Mouse (Mus musculus) limb, embryonic 14.5 days (tissue): ENCODE results near the gene Rpl35. TPM values are rescaled to one million over a fixed set of nuclear protein-coding genes. Genes with fewer than 3 reads are reported as not detected.

Source experiments
- ATAC-seq: fragments of 200-750 bp; cut with Nextera tagmentation; 2 replicates; pipeline ENCODE4 v1.8.0; 2017; ENCODE audit warnings: low read depth, moderate number of reproducible peaks, moderate TSS enrichment; ENCODE audit not compliant: low FRiP score
- DNase-seq: peaks from one replicate; pipeline ENCODE4 v3.0.0-alpha.2; 2015; ENCODE audit warnings: low spot score
- H3K27ac ChIP-seq: fragments of 300-500 bp; sonication (generic); replicated peaks from 2 replicates; pipeline ENCODE4 v1.5.1; 2014; ENCODE audit warnings: low read depth, mild to moderate bottlenecking, low read length, moderate library complexity, mixed read lengths
- H3K27me3 ChIP-seq: fragments of 300-500 bp; sonication (generic); 2 replicates; pipeline ENCODE4 v1.6.1; 2014; ENCODE audit warnings: low read length, mixed read lengths; ENCODE audit not compliant: control insufficient read depth, insufficient read depth
- H3K36me3 ChIP-seq: fragments of 300-500 bp; sonication (generic); 2 replicates; pipeline ENCODE4 v1.6.1; 2014; ENCODE audit warnings: mild to moderate bottlenecking, low read length, moderate library complexity, mixed read lengths; ENCODE audit not compliant: control insufficient read depth, insufficient read depth
- H3K4me1 ChIP-seq: fragments of 300-500 bp; sonication (generic); 2 replicates; pipeline ENCODE4 v1.6.1; 2014; ENCODE audit warnings: antibody characterized with exemption, low read length, mixed read lengths; ENCODE audit not compliant: control insufficient read depth, insufficient read depth
- H3K4me2 ChIP-seq: fragments of 300-500 bp; sonication (generic); replicated peaks from 2 replicates; pipeline ENCODE4 v1.6.1; 2014; ENCODE audit warnings: low read depth, mild to moderate bottlenecking, low read length, moderate library complexity; ENCODE audit not compliant: severe bottlenecking
- H3K4me3 ChIP-seq: fragments of 300-500 bp; sonication (generic); replicated peaks from 2 replicates; pipeline ENCODE4 v1.5.1; 2014; ENCODE audit warnings: low read length
- H3K9ac ChIP-seq: fragments of 300-500 bp; sonication (generic); 2 replicates; pipeline ENCODE4 v1.6.1; 2014; ENCODE audit warnings: mild to moderate bottlenecking, low read depth, low read length, moderate library complexity; ENCODE audit not compliant: severe bottlenecking
- H3K9me3 ChIP-seq: fragments of 300-500 bp; sonication (generic); 2 replicates; pipeline ENCODE4 v1.6.1; 2016; ENCODE audit warnings: low read length; ENCODE audit not compliant: control insufficient read depth
- POLR2A ChIP-seq: fragments of 200-500 bp; IDR thresholded peaks from 2 replicates; pipeline ENCODE4 v1.8.0; 2012; ENCODE audit warnings: inconsistent platforms, mild to moderate bottlenecking, moderate library complexity, borderline replicate concordance; ENCODE audit not compliant: insufficient read depth, insufficient read length; ENCODE audit errors: extremely low read depth
- WGBS: fragments of 180-500 bp; shearing (Covaris S2); extraction: QIAGEN DNeasy Blood & Tissue Kit; methylation state at CpG from one replicate; pipeline ENCODE4 v1.1.7; 2014; 5-methylcytosine and 5-hydroxymethylcytosine counted together
- polyA plus RNA-seq, 2 experiments: library from polyadenylated mRNA; depleted of rRNA in 1 of 2; stranded (reverse) in 1 of 2; unstranded in 1 of 2; fragments of >200 nt; fragmentation: Nextera tagmentation in 1 of 2; extraction: Ambion mirVana in 1 of 2; gene quantifications; 2 replicates each; pipeline versions ENCODE4 v1.2.1 to v1.2.3; 2012 to 2014

Gene Rpl35
- 448 and 806 TPM in 2 replicates for polyA plus RNA-seq (2012; rRNA removed)
- 1,031 and 1,116 TPM in 2 replicates for polyA plus RNA-seq (2014; fragmentation: Nextera tagmentation; extraction: Ambion mirVana)

DNA sequence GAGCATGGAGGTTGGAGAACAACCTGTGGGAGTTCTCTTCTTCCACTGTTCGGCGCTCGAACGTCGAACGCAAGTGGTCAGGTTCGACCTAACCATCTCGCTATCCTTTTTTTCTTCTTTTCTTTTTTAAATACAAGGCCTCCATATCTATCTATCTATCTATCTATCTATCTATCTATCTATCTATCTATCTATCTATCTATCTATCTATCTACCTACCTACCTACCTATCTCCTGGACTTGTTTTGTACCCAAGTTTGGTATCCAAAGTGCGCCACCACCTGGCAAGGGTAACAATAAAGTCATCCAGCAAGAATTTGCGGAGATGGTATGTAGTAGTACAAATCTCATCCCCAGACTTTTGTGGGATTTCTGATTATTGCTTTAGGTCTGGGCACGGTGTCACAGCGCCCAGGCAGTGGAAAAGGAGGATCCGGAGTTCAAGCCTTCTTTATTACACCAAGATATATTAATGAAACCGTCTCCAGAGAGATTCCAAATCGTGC is at the start of gene Rpl35:
Rpl35 (minus strand) TSS at position 51 of the 506 bp plus-strand sequence.
- Histone ChIP-seq H3K4me3 (peak within 1 kb of the TSS; percentile 76), H3K27me3 (no peaks in the 10 kb centered on the region), H3K36me3 (peaks cover 34% of the 10 kb centered on the region), H3K27ac (peak within 1 kb of the TSS; percentile 77), H3K4me2 (peak within 1 kb of the TSS; percentile 65), H3K9ac (peak within 1 kb of the TSS; percentile 83), H3K4me1 (peaks cover 34% of the 10 kb centered on the region), H3K9me3 (no peaks in the 10 kb centered on the region)
- TF ChIP-seq POLR2A: no peak
- ATAC-seq: no peak
- WGBS: 14% methylated on average over 15 of the region's 15 CpGs
- DNase-seq: no peak

DNA sequence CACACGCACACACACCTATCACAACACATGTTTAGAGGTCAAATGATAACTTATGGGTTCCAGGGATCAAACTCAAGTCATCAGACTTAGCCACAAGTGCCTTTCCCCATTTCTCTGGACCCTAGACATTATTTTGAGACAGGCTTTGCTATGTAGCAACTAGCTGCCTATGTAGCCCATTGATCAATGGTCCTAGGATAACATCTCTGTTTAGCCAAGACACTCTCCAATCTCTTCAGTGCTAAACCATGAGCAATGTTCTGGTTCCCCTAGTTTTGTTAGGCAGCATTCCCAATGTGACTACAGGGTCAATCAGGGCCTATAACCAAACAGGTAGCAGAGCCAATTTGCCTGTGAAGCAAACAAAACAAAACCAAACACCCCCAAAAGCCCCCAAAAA is 43.1 kb upstream of the Rpl35 start:
- TF ChIP-seq POLR2A: no peak
- no peak overlapping the region for H3K9ac ChIP-seq
- no peak overlapping the region for H3K4me2 ChIP-seq
- no peak overlapping the region for H3K4me3 ChIP-seq
- WGBS: 90% methylated on average over 1 of the region's 1 CpGs
- no peaks in the 10 kb centered on the region for H3K9me3 ChIP-seq
- H3K27ac ChIP-seq: no peak overlapping the region
- no peaks in the 10 kb centered on the region for H3K27me3 ChIP-seq
- H3K36me3 ChIP-seq: peaks cover 86% of the 10 kb centered on the region
- H3K4me1 ChIP-seq: no peaks in the 10 kb centered on the region
- no peak for DNase-seq
- ATAC-seq: no peak

DNA sequence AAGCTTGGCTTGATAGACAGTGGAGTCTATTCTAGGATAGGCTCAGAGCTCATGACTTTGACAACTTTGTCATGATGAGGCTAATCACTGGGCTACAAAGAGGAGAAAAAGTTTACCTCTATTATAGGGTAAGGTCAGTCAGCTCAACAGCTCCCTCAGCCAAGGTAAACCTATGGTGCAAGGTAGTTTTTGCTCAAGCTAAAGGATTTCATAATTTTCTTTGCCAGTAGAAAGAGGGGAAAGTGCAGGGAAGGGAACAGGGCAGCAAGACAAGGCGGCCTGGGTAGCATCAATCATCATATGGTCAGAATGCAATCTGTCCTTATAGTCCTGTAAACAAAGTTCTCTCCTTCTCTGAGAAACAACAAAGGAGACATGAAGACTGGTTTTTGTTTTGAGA is 34.8 kb upstream of the Rpl35 start:
- no peak overlapping the region for H3K4me3 ChIP-seq
- ATAC-seq (no peak), DNase-seq (no peak)
- no peak overlapping the region for H3K9ac ChIP-seq
- H3K27me3 ChIP-seq: no peaks in the 10 kb centered on the region
- WGBS: 89% methylated on average over 1 of the region's 1 CpGs
- peaks cover 63% of the 10 kb centered on the region for H3K36me3 ChIP-seq
- H3K4me2 ChIP-seq: no peak overlapping the region
- no peak overlapping the region for H3K27ac ChIP-seq
- H3K9me3 ChIP-seq: no peaks in the 10 kb centered on the region
- TF ChIP-seq POLR2A: no peak
- no peaks in the 10 kb centered on the region for H3K4me1 ChIP-seq

DNA sequence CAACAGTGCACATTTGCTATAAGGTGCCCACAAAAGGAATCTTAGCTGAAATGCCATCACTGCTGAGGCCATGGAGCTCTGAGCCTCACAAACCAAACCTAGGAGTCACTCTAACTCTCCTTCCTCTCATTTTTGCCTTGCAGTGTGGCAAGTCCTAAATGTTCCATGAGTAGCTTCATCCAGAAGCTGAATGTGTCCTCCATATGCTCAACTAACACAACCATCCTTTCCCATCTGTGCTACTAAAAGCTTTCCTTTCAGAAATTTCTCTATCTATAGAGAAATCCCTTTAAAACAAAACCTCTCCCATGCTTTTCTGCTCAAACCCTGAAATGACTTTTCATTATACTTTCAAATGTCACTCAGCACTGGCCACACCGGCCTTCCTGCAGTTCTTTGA is 26.2 kb upstream of the Rpl35 start:
- no peak overlapping the region for H3K4me2 ChIP-seq
- H3K4me3 ChIP-seq: no peak overlapping the region
- no peak overlapping the region for H3K9ac ChIP-seq
- DNase-seq (no peak), ATAC-seq (no peak)
- 95% methylated on average over 1 of the region's 1 CpGs for WGBS
- H3K36me3 ChIP-seq: peaks cover 70% of the 10 kb centered on the region
- H3K4me1 ChIP-seq: no peaks in the 10 kb centered on the region
- TF ChIP-seq POLR2A: no peak
- no peaks in the 10 kb centered on the region for H3K27me3 ChIP-seq
- no peaks in the 10 kb centered on the region for H3K9me3 ChIP-seq
- H3K27ac ChIP-seq: no peak overlapping the region

DNA sequence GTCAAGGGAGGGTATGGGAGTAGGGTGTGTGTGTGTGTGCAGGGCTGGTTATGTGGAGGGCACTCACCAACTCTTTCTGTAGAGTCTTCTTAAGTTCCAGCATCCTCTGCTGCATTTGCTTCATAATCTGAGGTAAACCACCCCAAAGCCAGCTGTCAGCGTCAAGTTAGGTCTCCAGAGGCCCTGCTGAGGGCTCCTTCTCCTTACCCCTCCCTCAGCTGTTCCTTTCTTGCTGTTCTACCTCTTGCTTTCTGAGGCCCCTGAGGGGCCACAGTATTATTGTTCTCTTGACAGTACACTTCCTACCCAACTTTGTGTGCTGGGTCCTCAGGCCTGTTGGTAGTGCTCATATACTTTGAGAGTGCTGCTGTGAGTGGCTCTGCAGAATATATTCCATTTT is 14.6 kb upstream of the Rpl35 start:
- H3K9me3 ChIP-seq: no peaks in the 10 kb centered on the region
- no peak overlapping the region for H3K27ac ChIP-seq
- H3K4me2 ChIP-seq: no peak overlapping the region
- H3K36me3 ChIP-seq: peaks cover 92% of the 10 kb centered on the region
- H3K4me1 ChIP-seq: no peaks in the 10 kb centered on the region
- no peak for TF ChIP-seq POLR2A
- ATAC-seq: no peak
- no peaks in the 10 kb centered on the region for H3K27me3 ChIP-seq
- H3K9ac ChIP-seq: no peak overlapping the region
- no peak for DNase-seq
- 73% methylated on average over 1 of the region's 1 CpGs for WGBS
- H3K4me3 ChIP-seq: no peak overlapping the region

DNA sequence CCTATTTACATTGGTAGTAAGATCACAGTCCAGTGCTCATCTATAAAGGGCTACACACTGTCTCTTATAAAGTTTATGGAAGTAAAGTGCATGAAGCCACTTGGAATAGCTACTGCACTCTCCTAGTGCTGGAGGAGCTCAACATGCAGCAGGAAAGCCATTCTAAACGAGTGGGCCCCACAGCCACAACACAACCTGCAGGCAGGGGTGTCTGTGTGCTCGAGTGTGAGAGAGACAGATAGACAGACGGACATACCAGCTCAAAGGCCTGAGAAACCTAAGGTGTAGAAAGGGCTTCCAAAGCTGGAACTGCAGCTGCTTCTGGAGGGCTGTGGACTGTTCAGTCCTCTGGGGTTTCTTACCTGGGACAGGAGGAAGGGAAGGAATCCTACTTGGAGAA is 11.2 kb upstream of the Rpl35 start:
- Histone ChIP-seq H3K36me3 (peaks cover 92% of the 10 kb centered on the region), H3K9ac (no peak overlapping the region), H3K9me3 (no peaks in the 10 kb centered on the region), H3K4me1 (no peaks in the 10 kb centered on the region), H3K4me2 (no peak overlapping the region), H3K27me3 (no peaks in the 10 kb centered on the region), H3K27ac (no peak overlapping the region), H3K4me3 (no peak overlapping the region)
- DNase-seq (no peak), ATAC-seq (no peak)
- no peak for TF ChIP-seq POLR2A
- 70% methylated on average over 3 of the region's 3 CpGs for WGBS
